Mouse (Mus musculus) MEL (cell line): ENCODE measurements at regions not wholly inside any gene's neighbourhood (a gene's known extent, or its start where the extent isn't known, plus 50 kb on each side); places are given as distances from the start of the nearest gene placed in this dataset.

Experiments
- CTCF ChIP-seq, 3 experiments: IDR thresholded peaks in 2 of 3; conservative IDR thresholded peaks in 1 of 3; 2 replicates each; pipeline ENCODE4 v1.5.1; 2011 to 2012; ENCODE audit warnings: low read length in 3 of 3, low read depth in 2 of 3, mild to moderate bottlenecking in 2 of 3, improper control_type of control experiment in 1 of 3, inconsistent platforms in 1 of 3, mixed read lengths in 1 of 3, moderate library complexity in 1 of 3; ENCODE audit not compliant: control insufficient read depth in 1 of 3, insufficient read depth in 1 of 3, poor library complexity in 1 of 3, severe bottlenecking in 1 of 3
- EP300 ChIP-seq, 2 experiments: IDR thresholded peaks; 2 replicates each; pipeline ENCODE4 v1.6.1; 2011; ENCODE audit warnings: improper control_type of control experiment in 2 of 2, low read length in 2 of 2, low read depth in 1 of 2, mild to moderate bottlenecking in 1 of 2
- GATA1 ChIP-seq: IDR thresholded peaks from 2 replicates; pipeline ENCODE4 v1.6.1; 2011; ENCODE audit warnings: low read depth, low read length, improper control_type of control experiment
- KAT2A ChIP-seq: conservative IDR thresholded peaks from 2 replicates; pipeline ENCODE4 v1.6.1; 2012; ENCODE audit warnings: low read depth, low read length, improper control_type of control experiment, inconsistent platforms
- MAFK ChIP-seq: IDR thresholded peaks from 2 replicates; pipeline ENCODE4 v1.6.1; 2011; ENCODE audit warnings: low read depth, mild to moderate bottlenecking, low read length, improper control_type of control experiment, borderline replicate concordance
- USF2 ChIP-seq, 2 experiments: IDR thresholded peaks; 2 replicates each; pipeline ENCODE4 v1.6.1; 2011 to 2012; ENCODE audit warnings: improper control_type of control experiment in 2 of 2, low read length in 2 of 2, borderline replicate concordance in 1 of 2, inconsistent platforms in 1 of 2, low read depth in 1 of 2, mild to moderate bottlenecking in 1 of 2; ENCODE audit not compliant: insufficient read depth in 1 of 2

- TF ChIP-seq USF2 (IDR thresholded peaks at IDR 0.05; ENCODE audit: borderline replicate concordance in 1 of 2, insufficient read depth in 1 of 2, low read depth in 1 of 2, low read length in 2 of 2) (no peak), EP300 (IDR thresholded peaks at IDR 0.05; ENCODE audit: low read depth in 1 of 2, low read length in 2 of 2) (no peak), MAFK (no peak), GATA1 (no peak), CTCF (IDR thresholded peaks at IDR 0.05 in 2 of 3, conservative IDR thresholded peaks at IDR 0.05 in 1 of 3; ENCODE audit: control insufficient read depth in 1 of 3, insufficient read depth in 1 of 3, low read depth in 2 of 3, low read length in 3 of 3, poor library complexity in 1 of 3, severe bottlenecking in 1 of 3) (no peak), KAT2A (no peak)
These were observed 163.7 kb downstream of the Insig2 start for GRCm38 (mm10) chr1:121168651-121169050.
